Mouse (Mus musculus) kidney, adult 2 months (tissue): ENCODE measurements around the gene 4930486L24Rik.

Experiments used
- CTCF ChIP-seq: fragments of 200-500 bp; conservative IDR thresholded peaks from 2 replicates; pipeline ENCODE4 v1.5.1; 2011; ENCODE audit warnings: low read depth, mild to moderate bottlenecking, control low read depth, low read length, moderate library complexity, mixed read lengths; ENCODE audit not compliant: insufficient read depth, insufficient read length
- POLR2A ChIP-seq: fragments of 200-500 bp; IDR thresholded peaks from one replicate; pipeline ENCODE4 v1.6.1; 2011; ENCODE audit warnings: low read depth, low read length, control low read depth

DNA sequence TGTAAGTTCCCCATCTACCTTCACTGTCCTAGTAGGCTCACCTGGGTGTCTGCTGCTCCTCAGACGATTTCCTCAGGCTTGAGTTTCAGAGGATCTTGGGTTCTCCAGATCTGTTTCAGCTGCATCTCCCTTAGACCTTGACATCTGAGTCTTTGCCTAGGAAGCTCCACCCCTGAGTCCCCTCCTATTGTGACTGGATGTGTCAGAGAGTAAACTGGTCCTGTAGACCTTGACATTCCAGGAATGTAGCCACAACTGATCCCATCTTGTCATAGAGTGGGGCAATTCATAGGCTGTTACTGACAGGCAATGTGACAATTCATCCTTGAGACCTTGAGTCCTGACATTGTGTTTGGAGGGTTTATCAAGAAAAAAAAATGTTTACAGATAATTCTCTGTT is at the start of gene 4930486L24Rik:
- TF ChIP-seq CTCF (no peak), POLR2A (no peak)
